Mouse (Mus musculus): ENCODE results near the gene Zbtb17.

Gene Zbtb17

DNA sequence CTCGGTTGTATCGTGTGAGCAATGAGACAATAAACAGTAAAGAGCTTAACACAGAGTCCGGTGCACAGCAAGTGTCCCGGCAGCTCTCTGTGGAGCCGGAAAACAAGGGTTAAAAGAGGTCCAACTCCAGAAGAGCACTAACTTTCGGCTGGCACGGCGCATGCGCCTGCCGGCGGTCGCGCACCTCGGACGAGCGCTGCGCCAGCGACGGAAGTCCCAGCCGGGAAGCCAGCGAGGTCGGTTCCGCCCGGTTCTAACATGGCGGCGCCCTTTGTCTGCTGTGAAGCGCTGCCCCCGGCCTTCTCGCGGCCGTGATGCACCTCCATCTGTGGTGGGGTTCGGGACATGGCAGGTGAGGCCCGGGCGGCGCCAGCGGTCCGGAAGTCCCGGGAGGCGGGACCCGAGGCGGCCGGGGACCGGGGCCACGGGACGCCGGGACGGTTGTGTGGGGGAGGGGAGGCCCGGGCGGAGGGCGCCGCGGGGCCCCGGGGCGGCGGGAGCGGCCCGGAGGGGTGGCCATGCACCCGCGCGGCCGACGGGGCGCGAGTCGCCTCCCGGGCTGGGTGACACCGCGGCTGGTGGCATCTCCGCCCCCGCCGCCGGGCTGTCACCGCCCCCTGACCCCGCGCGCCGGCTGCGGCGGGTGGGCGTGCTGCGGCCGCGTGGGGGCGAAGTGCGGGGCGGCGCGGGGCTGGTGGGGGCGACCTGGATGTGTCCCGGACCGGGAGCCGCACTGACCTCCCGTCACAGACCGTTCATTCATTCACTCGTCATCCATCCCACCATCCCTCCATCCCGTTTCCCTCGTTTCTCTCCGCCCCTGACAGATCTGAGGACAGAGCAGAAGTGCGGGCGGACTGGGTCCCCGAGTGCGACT, at the start of gene Zbtb17:
Gene Zbtb17 (plus strand): TSS at position 204 of the 877 bp plus-strand sequence.
- peak; percentile 91 for DNase-seq

DNA sequence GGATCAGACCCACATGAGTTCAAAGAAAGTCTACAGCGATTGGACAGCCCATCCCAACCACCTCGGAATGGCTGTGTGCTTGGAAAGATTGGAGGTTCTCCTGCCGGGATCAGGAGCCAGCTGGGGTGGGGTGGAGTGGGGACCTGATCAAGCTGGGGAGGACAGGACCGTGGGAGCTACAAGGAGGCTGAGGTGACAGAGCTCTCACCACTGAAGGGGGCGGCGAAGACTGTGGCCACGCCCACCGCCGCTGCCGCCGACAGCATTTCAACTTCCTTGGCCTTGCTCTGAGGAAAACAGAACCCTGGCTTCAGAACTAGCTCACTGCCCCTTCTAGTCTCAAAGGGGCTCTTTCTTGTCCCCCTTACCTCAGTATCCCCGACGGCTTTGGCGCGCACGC, 49.7 kb upstream of the Zbtb17 start:
- no peak for DNase-seq

DNA sequence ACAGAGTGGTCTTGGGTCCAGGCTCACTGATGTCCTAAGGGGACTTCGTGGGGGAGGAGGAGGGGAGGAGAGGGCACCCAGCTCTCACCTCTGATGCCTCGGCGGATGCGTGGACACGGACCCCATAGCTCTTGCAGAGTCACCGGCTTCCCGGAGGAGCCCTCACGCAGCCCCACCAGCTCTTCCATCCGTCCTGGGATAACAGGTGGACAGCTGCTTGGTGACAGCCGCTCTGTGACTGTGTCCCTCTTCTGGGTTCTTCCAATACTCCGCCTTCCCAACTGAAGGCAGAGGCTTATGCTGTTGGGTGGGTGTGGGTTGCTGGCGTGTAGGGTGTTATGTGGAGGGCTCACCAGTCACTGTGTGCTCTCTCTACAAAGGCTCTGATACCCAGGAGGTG, 46.6 kb upstream of the Zbtb17 start:
- DNase-seq: no peak

DNA sequence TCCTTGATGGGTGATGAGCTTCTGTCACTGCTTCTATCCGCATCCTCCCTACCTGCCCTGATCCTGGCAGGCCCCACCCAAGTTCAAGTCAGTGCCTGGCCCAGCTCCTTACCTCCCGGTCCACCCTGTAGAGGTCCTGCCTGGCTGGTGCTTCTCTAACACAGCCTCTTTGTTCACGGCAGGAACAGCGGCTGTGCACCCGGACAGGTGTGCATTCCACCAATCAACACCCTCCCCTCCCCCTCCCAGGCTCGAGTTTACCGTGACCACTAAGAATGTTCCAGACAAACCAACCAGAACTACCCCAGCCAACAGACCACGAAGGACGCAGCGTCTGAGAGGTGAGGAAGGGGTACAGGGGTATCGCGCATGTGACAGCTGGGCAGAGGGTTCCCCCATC, 45.9 kb upstream of the Zbtb17 start, which contains the start of gene Clcnka:
Gene Clcnka (minus strand): TSS at position 180 of the 400 bp plus-strand sequence.
- DNase-seq: no peak

DNA sequence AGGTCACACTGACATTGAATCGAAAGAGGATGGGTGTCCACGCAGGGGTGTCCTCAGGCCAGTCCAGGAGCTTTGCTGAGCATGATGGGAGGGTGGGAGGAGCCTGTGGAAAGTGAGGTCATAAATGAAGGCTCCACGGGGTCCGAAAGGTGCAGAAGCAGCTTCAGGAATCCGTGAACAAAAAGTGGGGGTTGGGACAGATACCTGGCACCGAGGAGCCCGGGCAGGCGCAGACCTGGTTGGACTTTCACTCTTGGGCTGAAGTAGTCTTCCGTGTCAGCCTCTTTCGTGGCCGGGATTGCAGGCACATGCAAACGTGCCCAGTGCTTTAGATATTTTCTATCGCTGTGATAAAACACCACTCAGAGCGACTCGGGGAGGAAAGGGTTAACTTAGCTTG, 44.3 kb upstream of the Zbtb17 start:
- no peak for DNase-seq

DNA sequence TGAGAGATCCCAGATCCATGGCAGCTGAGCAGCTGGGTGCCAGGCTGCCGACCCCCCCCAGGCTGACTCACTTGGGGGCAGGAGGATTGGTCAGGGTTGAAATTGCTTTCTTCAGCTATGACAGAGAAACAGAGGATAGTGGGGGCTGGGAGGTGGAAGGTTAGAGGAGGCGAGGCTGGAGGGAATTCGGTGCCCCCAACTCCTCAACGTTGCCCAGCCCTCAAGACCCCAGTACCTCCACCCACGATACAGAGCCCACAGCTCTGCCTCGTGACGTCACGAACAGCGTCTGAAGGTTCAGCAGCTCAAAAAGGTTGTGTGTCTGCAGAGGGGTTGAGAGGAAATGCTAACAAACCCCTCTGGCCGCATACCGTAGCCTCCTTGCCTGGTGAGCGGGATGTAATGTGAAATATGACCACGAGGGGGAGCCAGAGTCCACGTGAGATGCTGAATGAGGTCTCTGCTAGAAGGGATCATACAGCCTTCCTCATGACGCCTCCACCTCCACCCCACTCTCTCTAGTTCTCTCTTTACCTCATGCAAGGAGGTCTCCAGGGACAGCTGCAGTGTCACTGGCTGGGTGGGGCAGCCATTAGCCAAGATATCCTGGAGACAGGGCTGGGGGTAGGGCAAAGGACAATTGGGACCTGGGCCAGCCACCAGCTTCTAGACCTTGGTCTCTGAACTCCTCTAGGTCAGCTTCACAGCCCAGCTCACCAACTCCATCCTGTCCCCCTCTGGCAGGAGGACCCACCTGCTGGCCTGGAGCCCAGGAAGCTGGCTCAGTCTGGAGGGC, 39.7 kb upstream of the Zbtb17 start:
- peak; percentile 84 for DNase-seq

DNA sequence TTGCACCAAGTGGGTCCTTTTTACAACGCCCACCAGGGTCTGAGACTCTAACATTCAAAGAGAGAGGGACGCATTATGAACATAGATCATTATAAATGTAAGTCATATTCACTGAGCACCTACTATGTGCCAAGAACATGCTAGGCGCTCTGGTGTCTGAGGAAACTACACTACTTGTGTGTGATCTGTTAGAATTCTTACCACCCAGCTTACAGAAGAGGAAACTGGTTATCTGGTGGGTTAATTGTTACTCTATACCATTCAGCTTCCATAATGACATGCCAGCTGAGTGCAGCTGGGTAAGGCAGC, 39.2 kb upstream of the Zbtb17 start:
- no peak for DNase-seq

DNA sequence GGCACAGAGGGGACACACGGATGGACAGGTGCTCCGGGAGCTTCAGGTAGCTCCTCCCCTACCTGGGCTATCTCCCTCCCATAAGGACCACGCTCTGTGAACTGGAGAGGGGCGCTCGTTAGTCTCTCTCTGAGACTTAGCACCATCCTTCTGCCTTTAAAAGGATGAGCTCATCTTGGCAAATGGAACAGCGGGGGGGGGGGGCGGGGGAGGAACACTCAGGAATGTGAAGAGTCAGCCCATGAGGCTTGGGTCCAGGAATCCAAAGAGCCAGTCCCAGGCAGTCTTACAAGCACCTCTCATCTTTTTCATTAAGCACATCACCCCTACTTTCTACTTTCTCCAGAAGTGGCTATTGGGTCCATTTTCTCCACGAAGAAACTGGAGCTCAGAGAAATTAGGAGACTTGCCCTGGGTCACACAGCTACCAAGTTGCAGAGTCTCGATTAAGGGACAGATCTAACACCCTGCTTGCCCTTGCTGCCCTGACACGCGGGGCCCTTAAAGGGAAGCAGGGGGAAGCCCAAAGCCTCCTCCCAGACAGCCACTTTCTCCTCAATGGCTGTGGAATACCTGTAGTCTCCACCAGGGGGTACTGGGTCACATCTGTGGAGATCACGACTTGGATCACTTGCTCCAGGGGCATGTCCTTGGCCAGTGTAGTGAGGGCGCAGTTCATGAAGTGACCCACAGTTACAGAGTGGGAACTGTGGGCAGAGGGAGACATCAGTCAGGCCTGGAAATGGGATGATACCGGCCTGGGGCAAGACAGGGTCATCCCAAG, 37.7 kb upstream of the Zbtb17 start:
- DNase-seq: no peak

DNA sequence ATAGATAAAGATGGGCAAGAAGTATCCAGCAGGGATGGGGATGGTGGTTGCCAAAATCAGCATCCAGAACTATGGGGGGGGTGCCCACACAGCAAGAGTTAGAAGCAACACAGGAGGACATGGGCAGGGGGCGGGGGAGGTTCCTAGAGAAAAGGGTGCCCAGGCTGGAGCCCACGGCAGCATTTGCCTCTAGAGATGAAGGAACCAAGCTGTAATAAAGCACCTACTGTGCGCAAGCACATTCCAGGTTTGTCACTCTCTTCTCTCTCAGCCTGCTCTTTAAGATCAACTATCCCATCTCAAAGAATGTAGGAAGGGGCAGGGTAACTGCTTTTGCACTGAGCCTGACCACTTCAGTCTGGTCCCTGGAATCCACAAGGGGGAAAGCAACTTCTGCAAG, 35.9 kb upstream of the Zbtb17 start:
- no peak for DNase-seq

DNA sequence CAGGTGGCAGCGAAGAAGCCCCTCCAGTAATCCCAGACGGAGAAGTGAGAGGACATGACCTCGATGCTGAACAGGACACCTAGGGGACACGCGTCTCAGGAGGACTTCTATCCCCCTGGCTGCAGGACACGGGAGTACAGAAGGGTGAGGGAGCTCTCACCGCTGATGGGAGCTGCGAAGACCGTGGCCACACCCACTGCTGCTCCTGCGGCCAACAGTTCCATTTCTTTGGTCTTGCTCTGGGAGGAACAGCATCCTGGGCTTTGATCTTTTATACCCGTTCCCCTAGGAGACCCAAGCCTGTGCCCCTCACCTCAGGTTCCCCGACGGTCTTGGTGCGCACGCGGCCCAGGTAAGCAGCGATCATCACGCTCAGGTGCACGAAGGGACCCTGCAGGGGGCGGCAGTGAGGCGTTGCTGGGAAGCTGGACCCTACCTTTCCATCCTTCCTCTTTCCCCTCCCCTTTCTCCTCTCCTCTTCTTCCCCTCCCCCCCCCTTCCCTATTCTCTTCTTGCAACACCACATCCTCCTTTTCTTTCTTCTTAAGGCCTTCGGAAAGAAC, 32.9 kb upstream of the Zbtb17 start:
- no peak for DNase-seq

DNA sequence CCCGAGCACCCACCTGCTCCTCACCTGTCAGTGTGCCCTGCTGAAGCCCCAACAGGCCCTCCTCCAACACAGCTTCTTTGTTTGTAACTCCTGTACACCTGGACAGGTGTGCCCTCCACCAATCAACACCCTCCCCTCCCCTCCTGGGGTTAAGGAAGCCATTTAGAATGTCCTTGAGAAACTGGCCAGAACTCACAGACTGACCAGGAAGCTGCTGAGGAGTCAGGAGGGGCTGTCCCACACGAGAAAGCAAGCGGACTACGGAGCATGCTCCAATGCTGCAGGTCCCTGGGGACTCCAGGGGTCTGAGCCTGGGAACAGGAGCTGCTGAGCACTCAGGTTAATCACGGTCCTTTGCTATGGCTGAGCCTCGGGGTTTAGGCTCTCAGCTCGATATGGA, 28.5 kb upstream of the Zbtb17 start, which contains the start of gene Clcnkb:
Gene Clcnkb (minus strand): TSS at position 91 of the 400 bp plus-strand sequence.
- no peak for DNase-seq

DNA sequence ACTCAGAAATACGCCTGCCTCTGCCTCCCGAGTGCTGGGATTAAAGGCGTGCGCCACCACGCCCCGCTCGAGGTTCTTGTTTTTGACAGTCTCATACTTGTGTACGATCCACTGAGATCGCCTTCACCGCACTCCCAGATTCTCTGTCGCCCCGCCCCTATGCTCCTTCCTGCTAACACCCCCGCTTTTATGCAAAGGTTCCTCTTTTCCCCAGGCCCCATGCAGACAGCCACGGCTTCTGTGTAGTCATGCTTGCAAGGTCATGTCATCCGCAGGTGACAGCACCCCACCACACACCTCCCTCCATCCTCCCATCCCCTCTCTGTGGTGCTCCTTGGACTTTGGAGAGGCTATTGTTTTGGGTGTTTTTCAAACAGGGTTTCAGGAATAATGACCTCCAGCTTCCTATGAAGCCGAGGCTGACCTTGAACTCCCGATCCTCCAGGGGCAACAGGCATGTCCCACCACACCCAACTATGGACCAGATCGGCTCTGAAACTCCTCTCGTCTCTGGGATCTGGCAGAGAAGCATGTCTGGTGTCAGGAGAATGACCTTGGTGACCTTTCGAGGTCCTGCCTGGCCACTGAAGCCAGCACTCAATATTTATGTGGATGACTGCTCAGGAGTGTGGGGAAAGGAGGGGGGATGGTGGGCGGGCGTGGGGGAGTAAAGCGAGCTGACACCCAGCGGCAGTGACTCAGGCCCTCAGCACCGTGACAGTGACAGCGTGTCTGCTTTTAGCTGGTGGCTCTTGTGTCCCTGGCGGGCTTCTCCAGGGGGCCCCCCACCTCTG, 24.9 kb upstream of the Zbtb17 start:
- DNase-seq: no peak

DNA sequence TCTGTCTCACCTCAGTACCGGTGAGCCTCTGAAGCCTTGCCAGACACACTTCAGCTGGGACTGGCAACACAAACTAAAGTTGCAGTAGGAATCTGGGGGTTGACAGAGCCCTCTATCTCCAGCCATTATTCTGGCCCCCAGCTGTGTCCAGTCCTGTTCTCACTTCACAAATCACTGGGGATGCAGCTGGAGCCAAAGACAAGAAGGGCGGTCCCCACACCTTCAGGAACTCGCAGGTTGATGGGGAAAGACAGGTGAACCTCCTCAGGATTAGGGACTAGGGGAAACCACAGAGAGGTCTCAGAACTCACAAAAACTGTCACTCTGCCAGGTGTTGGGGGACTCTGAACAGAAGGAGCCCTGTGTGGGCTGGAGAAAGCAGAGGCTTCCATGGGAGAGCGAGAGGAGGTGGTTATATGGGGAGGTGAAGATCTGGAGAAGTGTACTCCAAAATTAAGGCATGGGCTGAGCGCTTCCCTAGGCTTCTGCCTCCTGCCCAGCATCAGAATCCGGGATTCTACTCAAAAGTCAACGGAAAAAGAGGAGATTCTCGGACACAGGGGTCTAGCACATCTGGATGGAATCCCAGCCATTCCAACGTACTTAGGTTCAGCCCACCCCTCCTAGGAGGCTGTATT, 24.1 kb upstream of the Zbtb17 start, which contains the start of gene Hspb7:
Gene Hspb7 (plus strand): TSS at position 588 of the 638 bp plus-strand sequence.
- DNase-seq: no peak

DNA sequence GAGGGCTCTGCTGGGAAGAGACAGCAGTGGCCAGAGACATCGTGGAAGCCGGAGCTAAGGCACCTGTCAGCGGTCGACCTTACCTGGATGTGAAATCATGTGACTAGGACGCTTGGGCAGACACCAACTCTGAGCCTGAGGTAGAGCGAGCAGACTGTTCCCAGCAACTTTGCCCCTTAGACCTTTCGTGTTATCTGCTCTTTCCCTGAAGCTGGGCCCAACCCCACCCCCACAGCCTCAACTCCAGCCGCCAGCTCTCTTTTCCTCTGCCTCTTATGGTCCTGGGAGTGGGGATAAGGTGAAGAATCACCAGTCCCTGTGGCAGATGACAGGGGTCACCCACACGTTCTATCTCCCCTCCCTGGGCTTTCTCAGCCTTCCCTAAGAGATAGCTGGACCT, 23.6 kb upstream of the Zbtb17 start:
- no peak for DNase-seq

DNA sequence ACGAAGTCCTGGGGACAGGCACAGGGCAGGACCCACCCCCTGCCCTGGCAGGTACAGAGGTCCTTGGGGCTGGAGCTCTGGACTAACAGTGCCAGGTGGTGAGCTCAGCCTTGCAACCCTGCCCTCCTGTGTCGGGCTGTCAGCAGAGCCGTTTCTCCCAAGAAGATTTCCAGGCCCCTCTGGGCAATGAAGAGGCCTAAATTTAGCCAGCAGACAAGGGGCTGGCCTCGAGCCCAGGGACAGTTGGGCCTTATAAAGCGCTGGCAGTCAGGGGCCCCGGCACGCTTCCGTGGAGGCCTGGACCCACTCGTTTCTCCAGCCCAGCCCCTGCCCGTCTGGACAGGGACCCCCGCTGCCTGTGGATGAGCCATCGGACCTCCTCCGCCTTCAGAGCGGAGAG, 23.0 kb upstream of the Zbtb17 start:
- DNase-seq: no peak

DNA sequence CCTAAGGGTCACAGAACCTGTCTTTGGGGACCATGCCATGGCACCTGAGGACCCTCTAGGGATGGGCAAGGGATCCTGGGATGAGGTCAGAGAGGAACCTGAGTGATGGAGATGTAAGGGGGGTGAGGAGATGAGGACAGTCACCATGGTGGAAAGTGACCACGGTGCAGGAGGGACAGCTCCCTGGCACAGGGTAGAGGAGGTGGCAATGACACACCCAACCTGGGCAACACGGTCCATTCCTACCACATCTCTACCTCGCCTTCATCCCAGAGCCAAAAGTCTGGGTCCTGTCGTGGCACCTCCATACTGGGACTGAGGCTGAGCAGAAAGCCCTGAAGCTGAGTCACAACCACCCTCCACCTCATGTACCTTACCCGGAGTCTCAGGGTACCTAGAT, 21.6 kb upstream of the Zbtb17 start:
- DNase-seq: no peak

DNA sequence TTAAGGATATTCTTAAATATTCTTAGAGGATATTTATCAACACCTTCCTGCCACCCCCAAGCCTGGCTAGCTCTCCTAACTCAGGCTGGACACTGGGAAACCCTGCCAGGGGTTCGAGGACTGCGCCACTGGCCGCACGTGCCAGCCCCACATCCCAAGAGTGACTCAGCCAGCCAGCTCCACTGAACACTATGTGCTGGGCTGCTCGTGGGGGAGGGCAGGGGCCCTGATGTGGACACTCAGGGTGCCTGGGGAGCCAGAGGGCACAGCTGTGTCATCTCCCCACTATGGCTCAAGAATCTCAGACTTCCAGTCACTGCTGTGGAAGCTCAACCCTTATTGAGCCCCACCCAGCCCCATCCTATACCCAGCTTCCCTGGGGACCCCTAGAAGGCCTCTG, 21.2 kb upstream of the Zbtb17 start:
- DNase-seq: no peak

DNA sequence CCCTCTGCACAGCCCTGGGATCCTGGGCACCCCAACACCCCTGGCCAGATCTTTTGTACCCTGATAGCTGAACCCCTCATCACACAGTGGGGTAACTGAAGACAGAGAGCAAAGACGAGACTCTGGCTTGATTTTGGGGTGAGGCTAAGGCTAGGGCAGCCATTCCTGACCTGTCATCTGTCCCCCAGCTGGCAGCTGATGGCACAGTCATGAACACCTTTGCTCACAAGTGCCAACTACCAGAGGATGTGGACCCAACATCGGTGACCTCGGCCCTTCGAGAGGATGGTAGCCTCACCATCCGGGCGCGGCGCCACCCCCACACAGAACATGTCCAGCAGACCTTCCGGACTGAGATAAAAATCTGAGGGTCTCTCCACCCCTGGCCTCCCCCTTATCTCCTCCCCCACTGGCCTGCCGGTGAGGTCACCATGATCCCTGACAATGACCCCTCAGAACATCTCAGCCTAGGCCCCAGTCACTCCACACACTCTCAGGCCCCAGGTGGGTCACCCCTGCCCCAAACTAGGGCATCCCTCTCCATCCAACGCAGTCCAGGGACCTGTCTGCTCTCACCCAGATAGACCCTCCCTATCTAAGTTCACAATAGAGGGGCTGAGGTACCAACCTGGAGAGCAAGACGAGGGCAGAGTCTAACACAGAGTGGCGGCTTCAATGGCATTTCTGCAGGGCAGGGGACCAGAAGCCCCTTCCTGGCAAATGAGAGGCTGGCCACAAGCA, 20.6 kb upstream of the Zbtb17 start:
- DNase-seq: no peak

DNA sequence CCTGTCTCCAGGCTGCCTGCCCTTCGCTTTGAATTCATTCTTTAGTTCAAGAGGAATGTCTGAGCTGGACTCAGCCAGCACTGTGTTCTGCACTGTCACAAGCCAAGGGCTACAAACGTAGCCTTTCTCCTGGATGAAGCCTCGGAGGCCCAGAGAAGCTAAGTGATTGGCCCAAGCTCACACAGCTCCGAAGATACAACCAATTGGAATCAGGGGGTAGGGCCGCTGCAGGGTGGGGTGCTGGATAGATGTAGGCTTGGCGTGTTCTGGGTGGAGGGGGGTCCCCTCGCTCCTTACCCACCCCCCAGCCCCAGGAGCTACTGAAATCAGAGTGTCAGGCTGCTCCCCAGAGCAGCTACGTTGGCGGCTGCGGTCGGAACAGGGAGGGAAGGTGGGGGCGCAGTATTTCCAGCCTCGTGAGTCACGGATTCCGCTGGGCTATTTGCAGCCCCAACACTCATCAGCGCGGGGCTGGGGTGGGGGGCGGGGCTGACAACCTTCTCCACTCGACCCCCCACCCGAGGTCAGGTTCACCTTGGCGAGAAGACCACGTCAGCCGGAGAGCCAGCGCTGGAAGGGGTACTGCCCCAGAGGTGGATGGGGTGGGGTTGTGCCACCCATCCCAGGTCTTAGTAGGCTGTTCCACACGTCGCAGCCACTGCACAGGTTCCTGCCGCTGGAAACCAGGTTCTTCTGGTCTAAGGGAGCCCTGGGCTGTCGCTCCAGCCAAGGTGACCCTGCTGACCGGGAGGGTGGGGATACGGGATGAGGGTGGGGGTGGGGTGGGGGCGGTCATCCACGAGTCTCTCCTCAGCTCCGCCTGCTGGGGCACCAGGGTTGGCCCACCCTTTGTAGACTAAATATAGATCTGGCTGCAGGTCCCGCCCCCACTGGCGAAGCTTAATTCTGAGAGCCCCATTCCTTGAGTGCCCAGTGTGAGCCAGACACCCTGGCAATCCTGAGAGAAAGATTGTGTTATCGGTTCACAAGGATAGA, 18.7 kb upstream of the Zbtb17 start:
- DNase-seq: peak; percentile 79

Measured in right cerebral cortex, postnatal 25 days (tissue).